Mouse (Mus musculus): ENCODE results near the gene Sema3b. TPM values are rescaled to one million over a fixed set of nuclear protein-coding genes. Genes with fewer than 3 reads are reported as not detected.

Gene Sema3b
- polyA plus RNA-seq, 1 experiment, result not detected

DNA sequence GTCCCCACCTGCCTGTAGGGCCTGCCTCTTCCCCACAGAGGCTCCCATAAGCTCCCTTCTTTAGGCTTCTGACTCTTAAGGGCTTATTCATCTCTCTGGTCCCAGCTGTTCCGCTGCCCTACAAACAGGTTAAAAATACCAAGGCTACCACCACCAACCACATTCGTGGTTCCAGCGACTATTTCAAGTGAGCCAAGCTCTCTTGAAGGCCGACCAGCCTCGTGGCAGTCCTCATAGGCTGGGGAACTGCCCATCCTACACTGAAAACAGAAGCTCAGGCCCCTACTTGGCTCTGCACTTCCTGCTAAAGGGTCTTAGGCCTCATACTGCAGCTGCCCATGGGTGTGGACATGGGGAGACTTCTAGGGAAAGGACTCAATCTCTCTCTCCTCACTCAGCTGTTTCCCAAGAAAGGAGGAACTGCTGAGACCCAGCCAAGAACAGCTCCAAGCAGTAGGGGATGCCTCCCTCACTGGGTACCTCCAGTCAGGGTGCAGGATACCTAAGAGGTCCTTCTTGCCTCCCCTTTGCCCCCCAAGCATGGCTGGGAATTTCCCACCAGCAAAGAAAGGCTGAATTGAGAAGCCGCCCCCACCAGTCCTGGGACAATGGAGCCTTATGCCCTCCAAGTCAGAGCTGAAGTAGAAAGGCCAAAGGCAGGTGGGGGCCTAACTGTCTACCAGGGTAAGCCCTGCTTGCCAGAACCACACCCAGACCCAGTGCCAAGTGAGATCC, 2.6 kb upstream of the Sema3b start:
- no peak for TF ChIP-seq POLR2A (IDR thresholded peaks at IDR 0.05; ENCODE audit: insufficient read depth, low read depth, low read length)
- no peak for TF ChIP-seq CTCF (IDR thresholded peaks at IDR 0.05; ENCODE audit: insufficient read depth, low read depth, low read length)
- Histone ChIP-seq H3K4me3 (ENCODE audit: insufficient read depth, low read depth, low read length) (peak overlapping the region; percentile 48), H3K4me1 (ENCODE audit: control insufficient read depth, insufficient read depth, low read length) (peaks cover 15% of the 10 kb centered on the region), H3K27ac (ENCODE audit: insufficient read depth, low read depth, low read length) (peak overlapping the region; percentile 97)
- 46% methylated on average over 6 of the region's 6 CpGs for WGBS

DNA sequence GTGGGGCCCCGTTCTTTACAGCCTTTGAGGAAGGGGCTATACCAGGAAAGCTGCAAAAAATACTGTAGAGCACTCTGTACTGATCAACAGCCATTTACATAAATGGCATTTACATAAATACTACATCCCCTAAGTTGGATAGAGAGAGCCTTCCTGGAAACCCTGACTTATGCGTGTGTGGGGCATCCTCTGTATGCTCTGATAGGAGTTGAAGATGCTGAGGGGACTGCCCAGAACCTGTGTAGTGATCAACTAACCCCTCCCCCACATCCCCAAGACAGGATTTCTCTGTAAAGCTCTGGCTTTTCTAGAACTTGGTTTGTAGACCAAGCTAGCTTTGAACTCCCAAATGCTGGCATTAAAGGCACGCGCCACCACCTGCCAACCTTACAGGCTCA, 403 bp upstream of the Sema3b start:
- WGBS, result 73% methylated on average over 4 of the region's 4 CpGs
- TF ChIP-seq POLR2A (IDR thresholded peaks at IDR 0.05; ENCODE audit: insufficient read depth, low read depth, low read length) (no peak), CTCF (IDR thresholded peaks at IDR 0.05; ENCODE audit: insufficient read depth, low read depth, low read length) (no peak)
- no peak overlapping the region for H3K4me3 ChIP-seq (ENCODE audit: insufficient read depth, low read depth, low read length)
- H3K27ac ChIP-seq (ENCODE audit: insufficient read depth, low read depth, low read length), result no peak overlapping the region
- peaks cover 15% of the 10 kb centered on the region for H3K4me1 ChIP-seq (ENCODE audit: control insufficient read depth, insufficient read depth, low read length)

DNA sequence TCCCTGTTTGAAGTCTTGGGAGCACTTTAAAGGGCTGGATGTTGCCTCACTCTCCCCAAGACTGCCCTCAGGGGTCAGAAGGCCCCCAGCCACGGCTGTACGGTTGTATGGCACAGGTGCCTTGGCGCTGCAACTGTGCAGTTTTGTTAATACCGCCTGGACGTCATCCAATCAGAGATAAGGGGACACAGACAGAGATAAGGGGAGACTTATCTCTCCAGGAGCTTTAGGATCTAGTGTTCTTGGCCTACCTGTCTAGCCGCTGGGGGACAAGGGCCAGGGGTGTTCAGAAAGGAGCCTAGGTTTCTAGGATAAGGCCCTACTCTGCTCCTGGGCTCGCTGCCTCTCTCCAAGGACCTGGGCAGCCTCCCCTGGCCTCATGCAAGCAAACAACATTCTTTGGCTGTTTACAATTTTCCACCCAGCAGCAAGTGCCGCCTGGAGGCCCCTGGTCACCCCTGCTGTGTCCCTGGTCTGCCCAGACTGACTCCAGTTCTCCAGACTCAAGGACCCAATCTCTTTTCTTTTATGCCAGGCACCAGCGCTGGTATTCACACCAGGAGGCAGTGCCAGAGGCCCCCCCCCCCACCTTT, 1.3 kb downstream of the Sema3b start:
- H3K27ac ChIP-seq (ENCODE audit: insufficient read depth, low read depth, low read length), result no peak overlapping the region
- WGBS, result 66% methylated on average over 9 of the region's 9 CpGs
- peaks cover 13% of the 10 kb centered on the region for H3K4me1 ChIP-seq (ENCODE audit: control insufficient read depth, insufficient read depth, low read length)
- no peak overlapping the region for H3K4me3 ChIP-seq (ENCODE audit: insufficient read depth, low read depth, low read length)
- TF ChIP-seq CTCF (IDR thresholded peaks at IDR 0.05; ENCODE audit: insufficient read depth, low read depth, low read length) (no peak), POLR2A (IDR thresholded peaks at IDR 0.05; ENCODE audit: insufficient read depth, low read depth, low read length) (no peak)

DNA sequence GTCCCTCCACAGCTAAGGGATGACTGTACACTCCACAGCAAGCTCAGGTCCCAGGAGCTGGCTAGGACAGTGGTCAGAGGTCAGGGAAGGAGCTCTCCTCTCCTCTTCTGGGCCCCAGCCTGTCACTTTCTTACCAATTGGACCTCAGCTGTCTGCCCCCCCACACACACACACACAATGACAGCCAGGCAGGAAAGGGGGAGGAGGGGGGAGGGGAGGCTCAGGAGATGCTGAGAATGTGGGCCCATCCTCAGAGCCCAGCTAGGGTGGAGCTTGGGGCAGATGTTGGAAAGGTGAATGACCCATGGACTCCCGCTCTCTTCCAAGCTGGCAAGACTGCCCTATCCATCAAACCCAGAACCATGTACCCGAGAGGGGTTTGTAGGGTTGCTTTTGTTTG, 2.0 kb downstream of the Sema3b start:
- 90% methylated on average over 2 of the region's 2 CpGs for WGBS

DNA sequence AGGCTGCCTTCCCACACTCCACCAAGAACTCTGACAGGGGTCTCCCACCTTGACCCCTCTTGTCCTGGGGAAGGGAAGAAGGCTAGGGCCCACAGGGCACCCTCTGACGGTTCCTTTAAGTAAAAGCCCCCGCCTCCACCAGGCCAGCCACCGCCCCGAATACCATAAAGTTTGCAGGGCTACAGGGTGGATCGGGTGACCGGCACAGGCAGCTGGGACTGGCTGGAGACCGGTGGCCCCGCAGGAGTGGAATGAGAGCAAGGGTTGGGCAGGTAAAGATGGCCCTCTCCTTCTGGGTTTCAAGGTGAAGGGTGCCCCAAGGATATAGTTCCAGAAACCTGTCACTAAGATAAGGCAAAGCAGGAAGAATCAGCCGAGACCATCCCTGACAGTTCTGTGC, 2.4 kb downstream of the Sema3b start:
- TF ChIP-seq CTCF (IDR thresholded peaks at IDR 0.05; ENCODE audit: insufficient read depth, low read depth, low read length) (no peak), POLR2A (IDR thresholded peaks at IDR 0.05; ENCODE audit: insufficient read depth, low read depth, low read length) (no peak)
- no peak overlapping the region for H3K4me3 ChIP-seq (ENCODE audit: insufficient read depth, low read depth, low read length)
- WGBS, result 64% methylated on average over 9 of the region's 9 CpGs
- no peak overlapping the region for H3K27ac ChIP-seq (ENCODE audit: insufficient read depth, low read depth, low read length)
- H3K4me1 ChIP-seq (ENCODE audit: control insufficient read depth, insufficient read depth, low read length), result peaks cover 7% of the 10 kb centered on the region

More for the DNA sequence above, 2.0 kb downstream of the Sema3b start:
- Histone ChIP-seq H3K4me1 (ENCODE audit: control insufficient read depth, insufficient read depth, low read length) (peaks cover 9% of the 10 kb centered on the region), H3K27ac (ENCODE audit: insufficient read depth, low read depth, low read length) (no peak overlapping the region), H3K4me3 (ENCODE audit: insufficient read depth, low read depth, low read length) (no peak overlapping the region)
- TF ChIP-seq CTCF (IDR thresholded peaks at IDR 0.05; ENCODE audit: insufficient read depth, low read depth, low read length), result no peak
- no peak for TF ChIP-seq POLR2A (IDR thresholded peaks at IDR 0.05; ENCODE audit: insufficient read depth, low read depth, low read length)

DNA sequence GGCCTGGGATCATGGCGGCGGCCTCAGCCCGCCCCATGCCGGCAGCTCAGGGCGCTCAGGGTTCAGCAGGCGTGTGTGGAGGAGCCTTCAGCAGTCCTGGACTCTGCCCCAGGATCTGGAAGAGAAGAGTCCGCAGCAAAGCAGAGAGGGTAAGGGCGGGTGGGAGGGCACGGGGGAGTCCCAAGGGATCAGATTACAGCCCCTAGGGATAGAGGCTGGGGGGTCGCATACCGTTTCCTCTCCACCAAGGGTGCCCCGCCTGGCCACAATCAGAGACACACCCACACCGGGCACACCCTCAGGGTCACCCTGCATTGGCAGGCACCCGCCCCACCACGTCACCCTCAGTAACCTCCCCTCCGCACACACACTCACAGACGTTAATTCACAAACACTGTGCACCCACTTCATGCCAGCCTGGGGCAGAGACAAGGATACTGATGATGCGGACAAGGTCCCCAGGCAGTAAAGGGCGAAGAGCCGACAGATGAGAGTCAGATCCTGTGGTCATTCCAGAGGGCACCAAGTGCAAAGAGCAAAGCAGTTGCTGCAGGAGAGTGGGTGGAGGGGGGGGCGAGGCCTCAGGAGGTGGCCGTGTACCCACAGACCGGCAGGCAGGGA, 3.9 kb downstream of the Sema3b start:
- WGBS, result 67% methylated on average over 23 of the region's 23 CpGs
- H3K27ac ChIP-seq (ENCODE audit: insufficient read depth, low read depth, low read length), result no peak overlapping the region
- no peak overlapping the region for H3K4me3 ChIP-seq (ENCODE audit: insufficient read depth, low read depth, low read length)
- H3K4me1 ChIP-seq (ENCODE audit: control insufficient read depth, insufficient read depth, low read length), result peaks cover 2% of the 10 kb centered on the region; the same call in 1 of the 2 replicates
- TF ChIP-seq CTCF (IDR thresholded peaks at IDR 0.05; ENCODE audit: insufficient read depth, low read depth, low read length), result no peak
- TF ChIP-seq POLR2A (IDR thresholded peaks at IDR 0.05; ENCODE audit: insufficient read depth, low read depth, low read length), result no peak

DNA sequence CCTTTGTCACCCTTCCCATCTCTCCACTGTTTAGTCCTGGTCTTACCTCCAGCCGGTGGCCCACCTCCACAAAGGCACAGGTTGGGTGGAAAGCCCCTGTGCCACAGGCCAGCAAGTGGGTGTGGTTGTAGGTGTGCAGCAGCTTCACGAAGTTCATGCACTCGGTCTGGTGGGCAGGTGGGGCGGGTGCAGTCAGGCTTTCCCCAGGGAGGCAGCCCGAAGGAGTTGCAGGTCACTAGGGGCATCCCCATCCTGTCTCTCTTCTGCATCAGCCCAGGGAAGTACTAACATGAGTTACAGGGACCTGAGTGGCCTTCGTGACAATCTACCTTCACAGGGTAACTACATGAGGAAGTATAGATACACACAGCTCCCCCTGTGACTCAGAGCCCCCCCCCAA, 5.8 kb downstream of the Sema3b start:
- Histone ChIP-seq H3K27ac (ENCODE audit: insufficient read depth, low read depth, low read length) (no peak overlapping the region), H3K4me3 (ENCODE audit: insufficient read depth, low read depth, low read length) (no peak overlapping the region), H3K4me1 (ENCODE audit: control insufficient read depth, insufficient read depth, low read length) (peaks cover 5% of the 10 kb centered on the region; the same call in 1 of the 2 replicates)
- TF ChIP-seq POLR2A (IDR thresholded peaks at IDR 0.05; ENCODE audit: insufficient read depth, low read depth, low read length) (no peak), CTCF (IDR thresholded peaks at IDR 0.05; ENCODE audit: insufficient read depth, low read depth, low read length) (no peak)
- 87% methylated on average over 6 of the region's 6 CpGs for WGBS

DNA sequence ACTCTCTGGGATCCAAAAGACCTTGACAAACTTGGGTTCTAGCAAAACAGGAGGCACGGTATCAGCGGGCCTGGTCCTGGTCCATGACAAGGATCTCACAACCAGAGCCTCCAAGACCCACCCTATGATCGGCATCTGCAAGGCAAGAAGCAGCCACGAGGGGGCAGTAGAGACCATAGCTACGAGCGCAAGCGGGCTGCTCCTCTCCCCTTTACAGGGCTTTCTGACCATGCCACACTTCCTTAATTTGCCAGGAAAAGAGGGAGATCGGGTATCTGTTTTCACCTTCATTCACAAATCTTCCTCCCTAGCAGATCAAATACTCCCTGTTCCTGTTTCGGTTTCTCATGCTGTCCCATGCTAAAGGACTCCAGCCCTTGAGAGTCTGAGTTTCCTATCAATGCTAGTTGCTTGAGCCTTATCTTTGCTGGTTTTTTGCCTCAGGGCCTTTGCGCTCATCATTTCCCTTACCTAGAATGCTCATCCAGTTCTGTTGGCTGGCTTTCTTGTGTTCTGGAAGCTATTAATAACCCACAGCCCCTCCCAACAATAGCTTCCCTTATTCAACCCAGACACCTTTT, 6.9 kb downstream of the Sema3b start:
- TF ChIP-seq POLR2A (IDR thresholded peaks at IDR 0.05; ENCODE audit: insufficient read depth, low read depth, low read length) (no peak), CTCF (IDR thresholded peaks at IDR 0.05; ENCODE audit: insufficient read depth, low read depth, low read length) (peak; percentile 94)
- peaks cover 5% of the 10 kb centered on the region; the same call in 1 of the 2 replicates for H3K4me1 ChIP-seq (ENCODE audit: control insufficient read depth, insufficient read depth, low read length)
- WGBS, result 7% methylated on average over 10 of the region's 10 CpGs
- no peak overlapping the region for H3K4me3 ChIP-seq (ENCODE audit: insufficient read depth, low read depth, low read length)
- H3K27ac ChIP-seq (ENCODE audit: insufficient read depth, low read depth, low read length), result no peak overlapping the region

DNA sequence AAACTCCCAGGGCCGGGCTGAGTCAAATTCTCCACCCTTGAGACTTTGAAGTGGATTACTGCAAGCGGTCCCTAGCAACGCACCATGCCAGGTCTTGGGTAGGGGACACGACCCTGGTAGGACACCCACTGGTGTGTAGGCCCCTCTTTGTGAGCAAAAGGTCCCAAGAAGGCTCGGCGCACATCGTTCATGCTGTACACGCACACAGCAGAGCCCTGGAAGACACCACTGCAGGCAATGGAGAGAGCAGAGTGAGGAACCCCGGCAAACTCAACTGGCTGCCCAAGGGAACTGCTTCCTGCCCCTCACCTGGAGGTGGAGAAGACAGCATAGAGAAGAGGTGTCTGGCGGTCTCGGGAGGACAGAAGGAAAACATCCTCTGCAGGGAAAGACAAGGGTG, 7.8 kb downstream of the Sema3b start:
- Histone ChIP-seq H3K4me3 (ENCODE audit: insufficient read depth, low read depth, low read length) (no peak overlapping the region), H3K27ac (ENCODE audit: insufficient read depth, low read depth, low read length) (no peak overlapping the region), H3K4me1 (ENCODE audit: control insufficient read depth, insufficient read depth, low read length) (peaks cover 5% of the 10 kb centered on the region; the same call in 1 of the 2 replicates)
- WGBS, result 86% methylated on average over 11 of the region's 11 CpGs
- TF ChIP-seq POLR2A (IDR thresholded peaks at IDR 0.05; ENCODE audit: insufficient read depth, low read depth, low read length), result no peak
- no peak for TF ChIP-seq CTCF (IDR thresholded peaks at IDR 0.05; ENCODE audit: insufficient read depth, low read depth, low read length)

Measured in olfactory bulb, adult 2 months (tissue).